Mouse (Mus musculus) spleen, adult 12 weeks (tissue): ENCODE data around the gene Hadh.

Experiments used
- DNase-seq: peaks from one replicate; pipeline ENCODE4 v3.0.0; 2022; ENCODE audit warnings: low spot score

Gene Hadh

DNA sequence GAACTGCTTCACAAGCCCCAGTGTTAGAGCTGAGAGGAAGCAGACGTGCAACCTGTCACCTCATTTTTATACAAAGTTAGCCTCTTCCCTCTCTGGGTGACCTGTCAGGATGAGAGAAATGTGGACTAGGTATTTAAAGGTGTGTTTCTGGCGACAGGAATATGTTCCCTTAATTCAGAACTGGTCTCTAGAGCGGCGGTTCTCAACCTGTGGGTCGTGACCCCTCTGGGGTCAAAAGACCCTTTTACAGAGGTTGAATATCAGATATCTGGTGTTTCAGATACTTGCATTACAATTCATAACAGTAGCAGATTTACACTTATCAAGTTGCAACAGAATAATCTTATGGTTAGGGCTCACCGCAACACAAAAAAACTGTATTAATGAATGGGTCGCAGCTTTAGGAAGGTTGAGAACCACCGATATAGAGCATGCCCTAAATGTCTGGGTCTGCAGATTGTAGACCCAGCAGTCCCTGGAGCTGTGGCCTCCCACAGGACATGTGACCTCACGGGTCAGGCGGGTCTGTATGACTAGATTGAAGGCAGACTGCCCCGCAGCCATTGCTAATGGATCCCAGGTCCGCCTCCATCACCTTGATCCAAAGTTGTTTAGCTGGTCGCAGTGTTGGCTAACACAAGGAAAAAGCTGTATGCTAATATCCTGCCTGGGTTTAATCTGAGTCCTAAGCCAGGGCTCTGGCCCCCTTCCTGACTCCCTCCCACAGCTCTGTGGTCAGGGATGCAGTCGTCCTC lies 53.1 kb downstream of the Hadh start:
- no peak for DNase-seq

- no peak for DNase-seq
Measured at GRCm38 (mm10) chr3:131214841-131215240, 57.1 kb downstream of the Hadh start.

- no peak for DNase-seq
Measured at GRCm38 (mm10) chr3:131214060-131214658, 57.7 kb downstream of the Hadh start.

DNA sequence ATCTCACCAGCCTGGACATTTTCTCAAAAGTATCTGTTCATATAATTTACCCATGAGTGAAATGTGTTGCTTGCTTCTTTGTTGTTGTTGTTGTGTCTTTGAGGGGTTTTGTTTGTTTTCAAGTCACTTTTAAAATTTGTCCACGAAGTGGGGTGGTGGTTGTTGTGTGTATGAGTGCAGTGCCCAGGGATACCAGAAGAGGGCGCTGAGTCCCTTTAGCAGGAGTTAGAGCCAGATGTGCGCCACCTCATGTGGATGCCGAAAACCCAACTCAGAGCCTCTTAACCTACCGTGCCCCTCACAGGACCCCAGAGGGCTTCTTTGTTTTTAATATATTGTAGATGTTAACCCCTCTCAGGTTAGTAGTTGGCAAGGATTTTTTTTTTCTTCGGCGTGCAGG lies 59.7 kb downstream of the Hadh start:
- no peak for DNase-seq

GRCm38 (mm10) chr3:131208265-131208891 lies 63.5 kb downstream of the Hadh start:
- peak; percentile 36 for DNase-seq

DNA sequence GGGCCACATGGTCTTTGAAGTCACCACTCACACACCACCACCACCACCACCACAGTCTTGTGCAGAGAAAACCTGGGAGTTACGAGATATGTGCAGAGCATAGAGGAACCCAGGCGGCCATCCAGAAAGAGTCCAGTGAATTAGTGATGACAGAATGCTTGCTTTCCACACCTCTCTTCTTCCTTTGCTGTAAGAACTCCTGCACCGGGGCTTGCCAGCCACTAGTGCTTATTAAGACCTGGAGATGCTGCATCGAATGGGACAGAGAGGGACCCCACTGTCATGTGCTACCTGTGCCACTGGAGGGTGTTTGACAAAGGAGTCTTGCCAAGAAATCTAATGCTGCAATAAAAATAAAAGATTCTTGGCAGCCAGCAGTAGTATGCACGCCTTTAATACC lies 64.1 kb downstream of the Hadh start:
- no peak for DNase-seq

DNA sequence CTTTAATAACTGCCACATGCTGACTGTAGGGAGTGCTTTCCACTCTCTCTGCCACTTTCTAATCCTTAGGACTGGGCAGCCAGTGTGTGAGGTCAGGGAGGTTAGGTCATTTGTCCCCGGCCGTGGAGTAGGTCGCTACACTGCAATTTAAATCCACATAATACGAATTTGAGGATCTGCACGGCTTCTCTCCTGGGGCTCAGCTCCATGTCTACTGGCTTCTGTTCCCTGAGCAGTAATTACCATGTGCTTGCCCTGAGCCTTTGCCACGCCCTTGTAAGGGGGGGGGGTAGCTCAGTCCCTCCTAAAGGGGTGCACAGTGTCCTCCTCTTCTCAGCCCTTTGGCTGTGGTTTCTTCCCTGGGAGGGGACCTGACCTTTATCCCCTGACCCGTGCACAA lies 69.6 kb downstream of the Hadh start:
- no peak for DNase-seq

- no peak for DNase-seq
Measured at GRCm38 (mm10) chr3:131199590-131200288, 72.2 kb downstream of the Hadh start.

- no peak for DNase-seq
Measured at GRCm38 (mm10) chr3:131198991-131199390, 72.9 kb downstream of the Hadh start.

DNA sequence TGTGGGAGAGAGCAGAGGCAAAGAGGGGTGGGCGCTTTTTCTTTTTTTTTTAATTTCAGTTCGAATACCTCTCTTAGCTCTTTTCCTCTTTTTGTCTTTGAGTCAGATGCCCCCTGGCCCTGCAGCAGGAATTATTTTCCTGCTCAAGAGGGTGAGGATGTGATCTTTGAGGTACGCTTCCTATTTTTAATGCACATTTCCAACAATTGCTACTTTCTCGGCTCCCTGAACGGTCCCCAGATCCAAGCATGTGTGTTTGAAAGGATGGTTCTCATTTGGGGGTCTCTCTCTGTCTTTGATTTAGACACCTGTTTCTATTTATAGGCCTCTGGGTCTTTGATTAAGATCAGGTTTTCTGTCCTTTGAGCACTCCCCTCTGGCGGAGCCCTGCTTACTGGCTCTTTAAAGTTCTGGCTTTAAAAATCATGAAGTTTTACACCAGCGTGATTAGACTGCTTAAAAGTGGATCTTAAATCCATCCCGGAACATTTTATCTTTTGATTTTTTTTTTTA lies 75.3 kb downstream of the Hadh start:
- no peak for DNase-seq

DNA sequence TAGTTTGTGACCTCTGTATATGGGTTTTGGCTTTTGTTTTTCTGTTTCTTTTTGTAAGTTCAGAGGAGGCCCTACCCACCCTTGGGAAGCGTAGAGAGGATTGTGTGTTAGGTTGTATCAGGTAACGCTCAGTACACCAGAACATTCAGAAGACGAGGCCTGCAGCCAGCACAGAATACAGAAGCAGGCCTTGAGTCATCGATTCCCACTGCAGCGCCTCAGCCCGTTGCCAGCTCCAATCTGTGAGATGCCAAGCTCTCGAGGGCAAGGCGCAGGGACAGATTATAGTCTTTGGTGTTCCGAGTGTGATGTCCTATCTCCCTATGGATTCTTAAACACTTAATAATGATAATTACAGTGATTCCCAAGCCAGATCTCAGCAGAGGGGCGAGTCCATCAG lies 75.9 kb downstream of the Hadh start:
- DNase-seq = no peak

- DNase-seq = no peak
Measured at GRCm38 (mm10) chr3:131191454-131191853, 80.4 kb downstream of the Hadh start.

GRCm38 (mm10) chr3:131190671-131191367 lies 81.1 kb downstream of the Hadh start:
- no peak for DNase-seq

DNA sequence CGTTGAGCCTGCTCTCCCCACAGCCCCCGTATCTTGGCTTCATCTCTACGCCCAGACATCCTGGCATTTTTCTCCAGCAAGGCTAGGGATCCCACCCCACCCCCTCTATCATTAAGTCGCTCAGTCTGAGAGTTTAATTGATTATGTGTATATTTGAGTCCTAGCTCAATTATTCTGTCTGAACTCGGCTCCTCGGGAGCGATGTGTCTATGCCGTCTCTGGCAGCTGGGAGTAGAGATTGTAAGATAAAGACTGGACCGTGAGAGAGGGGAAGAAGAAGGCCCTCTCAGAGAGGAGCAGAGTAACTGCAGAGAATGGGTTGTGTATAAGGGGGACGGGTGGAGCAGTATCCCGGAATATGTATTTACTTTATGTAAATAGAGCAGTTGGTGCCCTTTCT lies 81.7 kb downstream of the Hadh start:
- DNase-seq = no peak

- DNase-seq = no peak
Measured at GRCm38 (mm10) chr3:131186193-131186592, 85.7 kb downstream of the Hadh start.
